Mouse (Mus musculus): ENCODE data around the gene Cd5.

Gene Cd5

GRCm38 (mm10) chr19:10738811-10739210 lies at the start of gene Cd5:
TSS of gene Cd5 (minus strand) at chr19:10739002.
- DNase-seq (ENCODE audit: low read depth, low spot score): peak; percentile 86

DNA sequence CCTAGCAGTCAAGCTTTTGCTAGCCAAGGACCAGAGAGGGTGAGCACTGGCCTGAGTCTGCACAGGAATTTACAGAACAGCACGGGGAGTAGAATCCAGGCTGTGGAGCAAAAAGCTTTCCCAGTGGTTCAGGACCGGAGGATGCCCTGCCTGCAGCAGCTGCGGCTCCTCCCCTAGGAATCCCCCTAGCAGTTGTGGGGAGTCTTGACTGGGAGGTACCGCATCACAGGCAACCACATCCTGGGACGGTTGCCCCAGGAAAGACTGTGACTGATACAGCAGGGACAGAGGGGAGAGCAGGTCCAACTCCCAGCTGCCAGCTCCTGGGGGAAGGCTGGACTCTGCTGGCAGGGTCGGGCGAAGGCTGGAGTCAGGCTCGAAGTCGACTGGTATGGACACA lies 49.4 kb upstream of the Cd5 start:
- peak; percentile 81 for DNase-seq (ENCODE audit: low read depth, low spot score)

DNA sequence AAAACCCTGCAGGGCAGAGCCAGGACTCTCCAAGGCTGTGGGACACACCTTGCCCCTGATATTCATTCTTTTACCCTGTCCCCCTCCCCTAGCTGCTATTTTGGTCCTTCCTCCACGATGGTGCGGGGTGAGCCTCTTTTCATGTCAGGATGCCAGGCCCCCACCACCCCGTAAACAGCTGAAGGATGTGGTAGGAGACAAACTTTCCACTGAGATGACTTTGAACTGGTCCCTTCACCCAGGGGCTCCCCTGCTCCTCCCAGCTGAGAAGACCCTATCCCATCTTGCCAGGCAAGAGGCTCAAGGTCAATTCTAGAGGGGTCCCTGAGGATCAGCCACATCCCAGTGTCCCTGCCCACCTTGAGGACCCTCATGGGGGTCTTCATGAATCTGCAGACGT lies 48.6 kb upstream of the Cd5 start:
- peak; percentile 79 for DNase-seq (ENCODE audit: low read depth, low spot score)

- DNase-seq (ENCODE audit: low read depth, low spot score): no peak
Measured at GRCm38 (mm10) chr19:10786753-10787152, 48.0 kb upstream of the Cd5 start.

GRCm38 (mm10) chr19:10784796-10785459 lies 46.1 kb upstream of the Cd5 start:
- no peak for DNase-seq (ENCODE audit: low read depth, low spot score)

GRCm38 (mm10) chr19:10784061-10784460 lies 45.3 kb upstream of the Cd5 start:
- DNase-seq (ENCODE audit: low read depth, low spot score): peak; percentile 55

GRCm38 (mm10) chr19:10783168-10783567 lies 44.4 kb upstream of the Cd5 start:
- DNase-seq (ENCODE audit: low read depth, low spot score): peak; percentile 58

- DNase-seq (ENCODE audit: low read depth, low spot score): peak; percentile 61
Measured at GRCm38 (mm10) chr19:10781641-10782040, 42.8 kb upstream of the Cd5 start.

DNA sequence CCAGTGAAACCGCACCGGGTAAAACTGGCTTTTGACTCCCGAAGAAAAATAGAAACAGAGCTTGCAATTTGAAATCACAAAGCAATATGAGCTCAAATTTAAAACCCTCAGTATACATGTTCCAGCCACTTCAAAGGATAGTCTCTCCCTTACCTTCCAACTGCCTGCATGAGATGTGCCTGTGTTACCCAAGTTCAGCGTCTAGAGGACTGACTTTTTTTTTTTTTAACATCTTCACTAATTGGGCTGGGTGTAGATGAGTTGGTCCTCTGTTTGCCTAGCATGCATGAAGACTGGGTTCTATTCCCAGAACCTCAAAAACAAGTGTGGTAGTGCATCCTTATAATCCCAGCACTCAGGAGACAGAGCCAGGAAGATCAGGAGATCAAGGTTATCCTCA lies 38.1 kb upstream of the Cd5 start:
- no peak for DNase-seq (ENCODE audit: low read depth, low spot score)

- no peak for DNase-seq (ENCODE audit: low read depth, low spot score)
Measured at GRCm38 (mm10) chr19:10774141-10774540, 35.3 kb upstream of the Cd5 start.

- DNase-seq (ENCODE audit: low read depth, low spot score): no peak
Measured at GRCm38 (mm10) chr19:10773384-10773783, 34.6 kb upstream of the Cd5 start.

DNA sequence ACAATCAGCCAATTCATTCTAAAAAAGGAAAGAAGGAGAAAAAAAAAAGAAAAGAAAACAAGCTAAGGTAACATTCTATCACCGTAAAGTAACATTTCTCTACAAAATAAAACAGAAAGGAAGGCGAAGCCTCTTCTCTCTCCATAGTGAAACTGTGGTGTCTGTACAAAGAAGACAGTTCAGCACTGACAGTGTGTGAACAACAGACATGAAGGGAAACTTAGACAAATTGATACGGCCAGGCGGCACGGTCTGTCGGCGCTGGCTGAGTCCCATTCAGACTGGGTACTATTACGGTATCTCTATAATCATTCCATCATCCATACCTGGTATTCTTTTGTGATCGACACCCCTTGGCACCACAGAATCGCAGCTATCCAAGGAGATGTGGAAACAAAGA lies 34.1 kb upstream of the Cd5 start:
- DNase-seq (ENCODE audit: low read depth, low spot score): peak; percentile 56

DNA sequence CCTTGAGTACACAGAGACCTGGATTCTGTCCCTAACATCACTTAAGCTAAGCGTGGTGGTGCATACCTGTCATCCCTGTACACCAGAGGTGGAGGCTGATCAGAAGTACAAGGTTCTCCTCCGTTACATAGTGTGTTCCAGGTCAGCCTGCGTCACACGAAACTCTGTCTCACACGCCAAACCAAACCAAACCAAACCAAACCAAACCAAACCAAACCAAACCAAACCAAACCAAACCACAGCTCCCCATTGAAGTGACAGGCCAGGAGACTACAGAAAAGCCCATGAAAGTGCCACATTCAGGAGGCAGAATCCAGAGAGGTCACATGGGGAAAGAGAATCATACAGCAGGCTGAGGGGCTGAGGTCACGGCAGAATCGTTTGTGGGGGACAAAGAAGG lies 33.2 kb upstream of the Cd5 start:
- DNase-seq (ENCODE audit: low read depth, low spot score): no peak

- DNase-seq (ENCODE audit: low read depth, low spot score): no peak
Measured at GRCm38 (mm10) chr19:10769429-10770195, 30.8 kb upstream of the Cd5 start.

DNA sequence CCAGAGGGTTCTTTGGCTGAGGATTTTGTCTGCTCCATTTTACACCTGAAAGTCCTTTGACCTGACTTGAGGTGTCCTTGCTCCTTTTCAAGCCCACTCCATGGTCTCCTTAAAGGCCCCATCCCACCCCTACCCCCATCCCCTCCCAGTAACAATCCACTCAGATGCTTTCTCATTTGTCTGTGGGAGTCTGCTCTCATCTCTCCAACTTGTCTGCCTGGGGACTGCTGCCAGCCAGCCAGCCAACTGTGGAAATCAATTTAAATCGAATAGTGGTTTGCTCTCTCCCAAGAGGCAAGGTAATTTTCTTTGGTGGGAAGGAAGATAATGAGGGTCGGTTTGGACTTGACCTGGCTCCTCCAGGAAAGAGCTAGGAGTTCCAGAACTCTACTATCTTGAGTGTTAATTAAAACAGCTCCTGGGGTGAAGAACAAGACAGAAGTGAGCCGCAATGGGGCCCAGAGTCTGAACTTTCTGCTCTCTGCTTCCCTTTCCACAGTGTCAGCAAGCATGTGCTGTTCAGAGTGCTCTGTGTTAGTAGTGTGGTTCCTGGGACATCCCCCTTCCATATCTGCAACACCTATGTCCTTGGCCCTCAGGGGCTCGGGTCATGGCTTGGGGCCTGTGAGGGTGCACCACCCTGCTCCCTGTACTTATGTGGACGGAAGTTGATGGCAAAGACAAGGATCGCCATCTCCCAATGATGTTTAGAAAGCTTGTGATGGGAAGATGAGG lies 30.1 kb upstream of the Cd5 start:
- no peak for DNase-seq (ENCODE audit: low read depth, low spot score)

- DNase-seq (ENCODE audit: low read depth, low spot score): no peak
Measured at GRCm38 (mm10) chr19:10767631-10768030, 28.8 kb upstream of the Cd5 start.

DNA sequence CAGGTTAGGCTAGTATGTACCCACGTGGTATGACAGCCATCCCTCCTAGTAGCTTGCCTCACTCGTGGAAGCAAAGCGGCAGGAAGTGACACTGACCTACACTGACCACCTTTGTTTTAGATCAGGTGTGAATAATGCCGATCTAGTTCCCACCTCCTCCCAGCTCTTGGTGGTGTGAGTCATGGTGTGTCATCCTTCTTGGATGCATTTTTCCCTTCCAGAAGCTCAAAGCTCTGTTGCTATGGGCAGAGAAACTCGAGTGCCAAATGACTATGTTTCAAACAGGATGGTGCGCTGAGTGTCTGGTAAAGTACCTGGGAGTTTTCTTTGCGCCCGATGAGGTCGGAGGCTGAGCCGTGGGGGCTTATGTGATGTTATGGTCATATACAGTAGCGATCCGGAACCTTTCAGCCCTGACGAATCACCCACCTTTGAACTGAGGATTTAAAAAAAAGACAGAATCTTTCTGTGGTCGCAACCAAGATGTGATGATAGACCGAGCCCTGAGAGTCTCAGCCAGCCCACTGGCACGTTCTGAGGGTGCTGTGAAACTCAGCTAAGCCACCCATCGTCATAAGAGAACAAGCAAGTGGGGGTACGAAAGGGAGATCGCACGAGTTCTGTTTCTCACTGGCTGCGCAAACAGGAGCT lies 24.7 kb upstream of the Cd5 start:
- DNase-seq (ENCODE audit: low read depth, low spot score): peak; percentile 89

DNA sequence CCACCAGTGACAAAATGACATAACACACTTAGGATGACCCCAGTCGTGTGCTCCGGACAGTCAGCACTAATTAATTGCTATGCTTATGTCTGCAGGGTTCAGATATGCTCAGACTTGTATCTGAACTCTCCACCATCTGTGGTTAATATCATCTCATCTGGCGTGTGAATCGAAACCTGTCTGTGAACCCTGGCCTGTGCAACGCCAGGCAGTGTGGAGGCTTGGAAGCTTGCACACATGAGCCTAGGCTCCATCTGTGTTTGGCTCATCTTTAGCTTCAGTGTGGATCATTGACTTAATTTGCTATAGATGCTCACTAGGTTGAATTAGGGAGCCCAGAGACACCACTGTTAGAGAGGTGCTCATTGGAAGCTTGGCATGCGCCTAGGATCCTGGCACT lies 23.7 kb upstream of the Cd5 start:
- DNase-seq (ENCODE audit: low read depth, low spot score): peak; percentile 57

DNA sequence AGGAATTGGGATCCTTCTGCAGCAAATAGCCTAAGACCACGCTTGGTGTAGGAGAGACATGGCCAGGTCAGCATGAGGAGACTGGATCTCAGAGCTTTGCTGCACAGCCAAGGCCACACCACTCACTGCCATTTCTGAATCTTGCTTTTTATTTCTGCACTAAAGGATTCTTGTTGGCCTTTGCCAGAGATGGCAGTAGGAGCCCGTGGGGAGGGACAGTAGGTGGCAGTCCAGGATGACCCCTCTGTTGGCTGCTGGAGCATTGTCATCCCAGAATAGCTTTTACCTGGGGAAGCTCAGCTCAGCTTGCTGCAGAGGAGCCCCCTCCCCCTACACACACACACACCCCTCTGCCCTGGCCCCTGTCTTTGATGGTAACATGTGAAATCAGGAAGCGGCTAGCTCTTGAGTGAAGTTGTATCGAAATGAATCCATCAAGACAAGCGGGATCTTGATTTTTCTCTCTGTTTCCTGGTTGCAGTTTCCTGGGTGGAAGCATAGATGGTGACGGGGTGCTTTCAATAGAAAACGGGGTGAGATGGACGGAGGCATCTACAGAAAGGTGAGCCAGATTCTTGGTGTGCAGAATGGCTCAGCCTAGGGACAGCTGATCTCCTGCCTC lies 23.1 kb upstream of the Cd5 start:
- peak; percentile 57 for DNase-seq (ENCODE audit: low read depth, low spot score)

DNA sequence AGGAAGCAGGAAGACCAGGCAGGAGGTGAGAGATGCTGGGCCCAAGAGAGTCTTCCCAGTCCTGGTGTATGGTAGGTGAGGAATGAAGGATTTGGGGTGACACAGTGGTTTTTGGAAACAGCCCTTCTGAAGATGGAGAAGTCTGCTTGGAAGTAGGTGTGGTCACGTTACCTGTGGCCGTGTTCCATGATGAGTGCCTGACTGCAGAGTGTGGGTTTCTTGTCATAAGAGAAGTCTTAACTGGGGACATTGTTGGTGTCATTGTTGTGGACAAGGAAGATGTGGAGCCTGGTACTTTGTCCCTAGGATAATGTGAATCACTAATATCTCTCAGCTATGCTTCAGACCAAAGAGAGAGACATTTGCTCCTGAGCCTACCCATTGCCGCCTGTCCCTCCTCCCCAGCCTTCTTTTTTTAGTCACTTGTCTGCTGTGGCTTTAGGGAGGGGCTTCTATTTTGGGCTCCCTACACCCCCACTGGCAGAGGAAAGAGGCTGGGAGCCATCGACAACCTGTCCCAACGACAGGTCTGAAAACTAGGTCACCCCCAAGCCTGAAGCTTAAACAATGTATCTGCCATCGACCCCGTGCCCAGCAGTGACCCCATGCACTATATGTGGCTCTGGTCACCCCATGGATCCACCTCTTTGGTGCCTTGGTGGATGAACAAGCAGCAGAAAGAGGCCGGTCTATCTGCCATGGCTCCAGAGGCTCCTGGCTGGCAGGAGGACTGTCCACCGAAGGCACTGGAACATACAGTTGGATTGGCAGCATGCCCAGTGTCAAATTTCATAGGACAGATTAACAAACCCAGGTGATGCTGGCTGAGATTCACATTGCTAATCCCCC lies 21.4 kb upstream of the Cd5 start:
- peak; percentile 55 for DNase-seq (ENCODE audit: low read depth, low spot score)

DNA sequence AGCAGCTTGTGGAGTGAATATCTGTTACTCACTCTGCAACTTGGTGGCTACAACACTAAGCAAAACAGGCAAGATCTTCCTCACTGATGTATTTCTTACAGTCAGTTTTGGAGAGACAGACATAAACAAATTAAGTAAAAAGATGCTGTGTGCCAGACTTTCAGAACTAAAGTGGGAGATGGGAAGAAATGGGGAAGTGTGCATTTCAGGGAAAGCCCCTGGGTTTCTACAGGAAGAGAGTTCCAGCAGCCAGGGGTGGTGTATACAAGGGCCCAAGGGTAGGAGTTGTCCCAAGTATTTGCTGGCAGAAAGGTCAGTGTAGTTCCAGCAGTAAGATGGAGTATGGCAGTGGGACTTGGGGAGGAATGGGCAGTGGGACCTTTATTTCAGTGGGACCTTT lies 20.7 kb upstream of the Cd5 start:
- no peak for DNase-seq (ENCODE audit: low read depth, low spot score)

Data from CD4-positive, CD25-positive, alpha-beta regulatory T cell, adult 2 months (primary cell).